Mouse (Mus musculus): ENCODE data around the gene Pcdh10. TPM values are rescaled to one million over a fixed set of nuclear protein-coding genes. Genes with fewer than 3 reads are reported as not detected.
A peak's percentile ranks its signal among the peaks of the same experiment; 100 is the strongest.

The Pcdh10 gene
- 0.02 and 0.19 TPM in 2 replicates for polyA plus RNA-seq (2015; fragmentation: Nextera tagmentation; extraction: Ambion mirVana)

DNA sequence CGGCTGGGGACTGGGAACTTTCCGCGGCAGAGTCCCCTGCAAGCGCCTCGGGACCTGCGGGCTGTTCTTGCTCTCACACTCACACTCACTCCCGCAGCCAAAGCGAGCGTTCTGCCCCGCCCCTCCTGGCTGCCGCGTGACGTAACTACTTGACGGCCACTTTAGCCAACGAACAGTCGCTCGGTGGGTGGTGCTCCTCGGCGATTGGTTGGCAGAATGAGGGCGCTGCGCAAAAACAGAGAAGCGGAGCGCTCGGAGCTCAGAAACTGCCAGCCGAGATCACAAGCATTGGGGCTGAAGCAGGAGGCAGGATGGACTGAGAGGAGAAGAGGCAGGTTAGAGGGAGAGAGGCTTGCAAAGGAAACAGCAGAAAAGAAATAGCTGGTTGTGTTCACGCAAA is at the start of gene Pcdh10:
TSS of gene Pcdh10 (plus strand) at position 254 of the 400 bp plus-strand sequence.
- H3K9ac ChIP-seq (replicated peaks; ENCODE audit: low read depth), result no peak within 1 kb of the TSS
- H3K36me3 ChIP-seq (ENCODE audit: insufficient read depth, low read length), result no peaks in the 10 kb centered on the region
- ATAC-seq, result peak; percentile 95
- TF ChIP-seq EP300 (IDR thresholded peaks at IDR 0.05) (no peak), CTCF (IDR thresholded peaks at IDR 0.05) (peak; percentile 9; the same call in 1 of the 2 replicates)
- H3K27me3 ChIP-seq (replicated peaks; ENCODE audit: insufficient read depth, low read length), result peaks cover 44% of the 10 kb centered on the region
- no peaks in the 10 kb centered on the region for H3K9me3 ChIP-seq (ENCODE audit: low read length)
- no peak within 1 kb of the TSS for H3K27ac ChIP-seq (ENCODE audit: low read length)
- peak; percentile 93 for DNase-seq (ENCODE audit: low spot score)
- H3K4me3 ChIP-seq (ENCODE audit: low read depth, low read length), result peak within 1 kb of the TSS; percentile 50
- peaks cover 28% of the 10 kb centered on the region for H3K4me1 ChIP-seq (ENCODE audit: insufficient read depth, low read depth, low read length)
- peak within 1 kb of the TSS; percentile 86 for H3K4me2 ChIP-seq (replicated peaks; ENCODE audit: low read depth, low read length)
- under 1% methylated on average over 26 of the region's 26 CpGs for WGBS

DNA sequence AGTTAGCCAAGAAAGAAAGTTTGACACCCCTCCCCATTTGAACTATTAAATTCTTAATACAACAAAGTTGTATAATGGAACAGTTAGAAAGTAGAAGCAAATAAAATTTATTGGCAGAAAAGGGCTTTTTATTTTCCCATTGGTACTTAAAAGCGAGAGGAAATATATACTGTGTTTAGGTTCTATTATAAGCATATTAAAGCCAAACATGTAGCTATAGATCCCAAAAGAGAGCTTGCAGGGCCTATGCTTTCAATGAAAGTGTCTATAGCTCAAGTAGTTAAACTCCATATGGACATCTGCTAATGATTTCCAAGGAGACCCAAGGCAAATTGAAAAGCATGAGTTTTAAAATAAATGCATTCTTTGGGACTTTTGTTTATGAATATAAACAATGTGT is 22.3 kb upstream of the Pcdh10 start:
- no peak overlapping the region for H3K9ac ChIP-seq (replicated peaks; ENCODE audit: low read depth)
- no peak for TF ChIP-seq CTCF (IDR thresholded peaks at IDR 0.05)
- TF ChIP-seq EP300 (IDR thresholded peaks at IDR 0.05), result no peak
- H3K4me2 ChIP-seq (replicated peaks; ENCODE audit: low read depth, low read length), result no peak overlapping the region
- H3K4me3 ChIP-seq (ENCODE audit: low read depth, low read length), result no peak overlapping the region
- no peaks in the 10 kb centered on the region for H3K4me1 ChIP-seq (ENCODE audit: insufficient read depth, low read depth, low read length)
- WGBS, result 92% methylated on average over 1 of the region's 1 CpGs
- DNase-seq (ENCODE audit: low spot score) (no peak), ATAC-seq (no peak)
- H3K9me3 ChIP-seq (ENCODE audit: low read length), result no peaks in the 10 kb centered on the region
- H3K36me3 ChIP-seq (ENCODE audit: insufficient read depth, low read length), result no peaks in the 10 kb centered on the region
- no peak overlapping the region for H3K27ac ChIP-seq (ENCODE audit: low read length)
- H3K27me3 ChIP-seq (replicated peaks; ENCODE audit: insufficient read depth, low read length), result no peaks in the 10 kb centered on the region

DNA sequence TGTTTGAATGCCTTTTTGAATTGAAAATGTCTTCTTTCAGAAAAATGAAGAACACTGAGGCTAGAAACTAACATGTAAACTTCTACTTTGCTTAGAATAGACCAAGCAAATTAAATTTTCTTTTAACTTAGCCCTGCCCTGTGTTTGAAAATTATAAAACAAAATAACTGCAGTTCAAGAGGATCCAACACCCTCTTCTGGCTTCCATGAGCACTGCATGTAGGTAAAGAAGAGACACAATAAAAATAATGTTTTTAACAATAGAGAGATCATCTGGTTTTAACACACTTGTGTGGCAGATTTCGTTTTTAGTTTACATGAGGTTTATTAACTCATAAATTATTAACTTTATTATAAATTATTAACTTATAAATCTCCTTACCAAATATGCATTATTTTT is 9.2 kb upstream of the Pcdh10 start:
- DNase-seq (ENCODE audit: low spot score), result no peak
- Histone ChIP-seq H3K4me3 (ENCODE audit: low read depth, low read length) (no peak overlapping the region), H3K27ac (ENCODE audit: low read length) (no peak overlapping the region), H3K27me3 (replicated peaks; ENCODE audit: insufficient read depth, low read length) (no peaks in the 10 kb centered on the region), H3K4me1 (ENCODE audit: insufficient read depth, low read depth, low read length) (no peaks in the 10 kb centered on the region), H3K9me3 (ENCODE audit: low read length) (no peaks in the 10 kb centered on the region), H3K9ac (replicated peaks; ENCODE audit: low read depth) (no peak overlapping the region), H3K4me2 (replicated peaks; ENCODE audit: low read depth, low read length) (no peak overlapping the region), H3K36me3 (ENCODE audit: insufficient read depth, low read length) (no peaks in the 10 kb centered on the region)
- TF ChIP-seq CTCF (IDR thresholded peaks at IDR 0.05) (no peak), EP300 (IDR thresholded peaks at IDR 0.05) (no peak)
- no peak for ATAC-seq
- 52% methylated on average over 1 of the region's 1 CpGs for WGBS

DNA sequence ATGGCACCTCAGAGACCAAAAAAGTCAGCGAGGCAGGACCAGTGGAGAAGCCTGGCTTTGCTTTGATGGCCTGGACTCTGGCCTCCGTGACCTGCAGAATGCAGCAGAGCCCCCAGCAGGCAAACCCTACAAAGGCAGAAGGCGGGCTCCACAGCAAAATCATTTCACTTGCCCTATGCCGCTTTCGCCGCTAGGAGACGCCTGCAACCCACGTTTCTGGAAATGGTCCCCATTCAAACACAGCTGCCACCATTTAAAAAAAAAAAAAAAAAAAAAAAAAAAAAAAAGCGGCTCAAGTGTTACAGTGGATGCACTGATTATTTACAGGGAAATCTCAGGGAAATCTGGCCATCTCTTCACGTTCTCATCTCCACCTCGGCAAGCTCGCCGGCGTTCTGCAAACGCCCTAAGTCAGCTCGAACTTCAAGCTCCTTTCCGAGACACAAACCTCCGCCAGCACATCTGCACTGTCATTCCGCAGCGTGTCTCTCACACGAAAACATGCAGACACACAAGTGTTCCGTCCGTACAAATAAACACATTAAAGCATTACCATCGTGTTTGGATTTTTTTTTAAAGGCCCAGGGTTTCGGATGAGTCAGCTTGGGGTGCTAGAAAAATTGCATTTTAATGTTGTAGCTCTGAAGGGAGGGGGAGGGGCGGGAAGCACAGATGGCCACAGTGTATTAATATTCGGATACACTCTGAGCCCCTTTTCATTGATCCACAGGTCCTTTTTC is 2.3 kb upstream of the Pcdh10 start:
- Histone ChIP-seq H3K27ac (ENCODE audit: low read length) (no peak overlapping the region), H3K27me3 (replicated peaks; ENCODE audit: insufficient read depth, low read length) (peaks cover 32% of the 10 kb centered on the region), H3K9me3 (ENCODE audit: low read length) (no peaks in the 10 kb centered on the region), H3K36me3 (ENCODE audit: insufficient read depth, low read length) (no peaks in the 10 kb centered on the region), H3K4me3 (ENCODE audit: low read depth, low read length) (peak overlapping the region; percentile 50), H3K4me1 (ENCODE audit: insufficient read depth, low read depth, low read length) (peaks cover 23% of the 10 kb centered on the region), H3K4me2 (replicated peaks; ENCODE audit: low read depth, low read length) (peak overlapping the region; percentile 86), H3K9ac (replicated peaks; ENCODE audit: low read depth) (no peak overlapping the region)
- WGBS, result under 1% methylated on average over 27 of the region's 27 CpGs
- peak; percentile 58 for DNase-seq (ENCODE audit: low spot score)
- TF ChIP-seq CTCF (IDR thresholded peaks at IDR 0.05) (peak; percentile 84), EP300 (IDR thresholded peaks at IDR 0.05) (no peak)
- ATAC-seq, result no peak

DNA sequence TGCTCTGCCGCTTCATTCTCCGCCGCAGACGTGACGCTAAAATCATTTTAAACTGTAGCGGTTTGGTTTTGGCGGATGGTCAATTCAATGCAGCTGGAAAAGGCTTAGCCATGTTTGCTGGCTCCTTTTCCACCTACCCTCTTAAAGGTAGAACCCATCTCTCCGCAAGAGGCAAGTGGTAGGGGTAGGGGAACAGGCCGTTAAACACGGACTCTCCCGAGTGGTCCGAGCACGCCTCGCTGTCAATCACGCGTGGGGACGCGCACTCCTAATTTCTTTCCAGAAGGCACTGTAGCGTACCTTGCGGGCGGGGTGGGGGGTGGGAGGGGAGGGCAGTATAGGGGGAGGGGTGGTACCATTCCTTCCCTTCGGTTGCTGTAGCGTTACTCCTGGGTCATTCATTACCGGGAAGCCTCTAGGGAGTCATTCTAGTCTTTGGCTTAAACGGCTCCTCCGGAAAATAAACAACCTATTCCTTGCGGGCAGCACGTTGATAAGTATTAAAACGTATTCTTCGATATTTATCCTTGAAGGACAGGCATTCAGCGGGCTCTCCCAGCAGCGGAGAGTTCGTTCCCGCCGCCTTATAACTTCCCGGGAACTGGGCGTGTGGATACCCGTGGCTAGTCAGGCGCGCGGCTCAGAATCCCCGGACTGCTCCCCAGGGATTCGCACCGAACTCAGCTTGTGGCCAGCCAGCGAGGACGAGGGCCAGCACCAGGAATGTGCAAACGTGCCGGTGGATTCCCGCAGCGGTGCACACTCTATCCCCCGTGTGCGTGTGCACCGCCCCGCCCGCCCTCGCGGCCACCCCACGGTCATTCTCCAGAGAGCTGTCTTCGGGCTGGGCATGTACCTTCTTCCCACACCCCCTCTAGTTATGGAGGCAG is 1.5 kb upstream of the Pcdh10 start:
- H3K36me3 ChIP-seq (ENCODE audit: insufficient read depth, low read length), result no peaks in the 10 kb centered on the region
- ATAC-seq (no peak), DNase-seq (ENCODE audit: low spot score) (no peak)
- WGBS, result under 1% methylated on average over 59 of the region's 59 CpGs
- H3K27me3 ChIP-seq (replicated peaks; ENCODE audit: insufficient read depth, low read length), result peaks cover 40% of the 10 kb centered on the region
- TF ChIP-seq CTCF (IDR thresholded peaks at IDR 0.05) (no peak), EP300 (IDR thresholded peaks at IDR 0.05) (no peak)
- H3K4me3 ChIP-seq (ENCODE audit: low read depth, low read length), result peak overlapping the region; percentile 50
- peaks cover 28% of the 10 kb centered on the region for H3K4me1 ChIP-seq (ENCODE audit: insufficient read depth, low read depth, low read length)
- H3K4me2 ChIP-seq (replicated peaks; ENCODE audit: low read depth, low read length), result peak overlapping the region; percentile 86
- no peaks in the 10 kb centered on the region for H3K9me3 ChIP-seq (ENCODE audit: low read length)
- no peak overlapping the region for H3K27ac ChIP-seq (ENCODE audit: low read length)
- H3K9ac ChIP-seq (replicated peaks; ENCODE audit: low read depth), result no peak overlapping the region

DNA sequence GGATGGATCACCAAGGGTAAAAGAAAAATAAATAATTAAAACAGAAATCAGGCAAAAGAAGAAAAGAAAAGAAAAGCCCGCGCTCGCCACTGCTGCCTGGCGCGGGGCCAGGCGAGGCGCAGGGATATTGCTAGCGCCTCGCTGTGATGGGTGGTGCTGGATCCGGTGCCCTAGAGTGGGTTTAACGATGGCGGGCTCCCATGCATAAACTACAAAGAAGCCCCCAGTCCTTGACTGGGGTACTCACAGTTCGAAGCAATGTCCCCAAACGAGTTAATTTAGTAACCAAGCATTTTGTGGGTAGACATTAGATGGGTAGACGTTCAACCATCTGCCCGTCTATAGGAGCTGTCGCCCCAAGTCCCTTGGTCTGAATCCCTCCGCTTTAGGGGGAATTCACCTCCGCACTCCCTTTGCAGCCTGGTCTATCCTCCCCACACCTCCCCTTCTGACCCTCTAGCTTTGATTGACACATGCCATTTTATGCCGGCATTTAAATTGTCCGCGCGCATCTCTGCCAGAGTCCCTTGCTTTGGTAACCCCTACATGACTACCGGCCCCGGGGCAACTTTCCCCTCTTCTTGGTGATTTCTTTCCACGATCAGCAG is 703 bp upstream of the Pcdh10 start:
- TF ChIP-seq CTCF (IDR thresholded peaks at IDR 0.05), result no peak
- no peak for TF ChIP-seq EP300 (IDR thresholded peaks at IDR 0.05)
- H3K4me1 ChIP-seq (ENCODE audit: insufficient read depth, low read depth, low read length), result peaks cover 28% of the 10 kb centered on the region
- ATAC-seq (no peak), DNase-seq (ENCODE audit: low spot score) (peak; percentile 28)
- no peak overlapping the region for H3K9ac ChIP-seq (replicated peaks; ENCODE audit: low read depth)
- H3K4me3 ChIP-seq (ENCODE audit: low read depth, low read length), result peak overlapping the region; percentile 50
- peak overlapping the region; percentile 86 for H3K4me2 ChIP-seq (replicated peaks; ENCODE audit: low read depth, low read length)
- under 1% methylated on average over 26 of the region's 26 CpGs for WGBS
- no peaks in the 10 kb centered on the region for H3K9me3 ChIP-seq (ENCODE audit: low read length)
- H3K36me3 ChIP-seq (ENCODE audit: insufficient read depth, low read length), result no peaks in the 10 kb centered on the region
- peaks cover 44% of the 10 kb centered on the region for H3K27me3 ChIP-seq (replicated peaks; ENCODE audit: insufficient read depth, low read length)
- no peak overlapping the region for H3K27ac ChIP-seq (ENCODE audit: low read length)
